Mouse (Mus musculus): ENCODE measurements at regions not wholly inside any gene's neighbourhood (a gene's known extent, or its start where the extent isn't known, plus 50 kb on each side); places are given as distances from the start of the nearest gene placed in this dataset.

GRCm38 (mm10) chr10:105125736-105126135 is 448.5 kb downstream of the Tmtc2 start:
- DNase-seq = no peak

GRCm38 (mm10) chr10:105120229-105120628 is 454.0 kb downstream of the Tmtc2 start:
- DNase-seq = peak; percentile 7 to 11

GRCm38 (mm10) chr10:105116138-105116537 is 458.1 kb downstream of the Tmtc2 start:
- DNase-seq = no peak

GRCm38 (mm10) chr10:105114927-105115326 is 459.3 kb downstream of the Tmtc2 start:
- DNase-seq = no peak

- DNase-seq = no peak
Measured at GRCm38 (mm10) chr10:105110247-105110646, 464.0 kb downstream of the Tmtc2 start.

GRCm38 (mm10) chr10:105097045-105097331 is 477.3 kb downstream of the Tmtc2 start:
- DNase-seq = no peak

- DNase-seq = no peak
Measured at GRCm38 (mm10) chr10:105096323-105097044, 477.8 kb downstream of the Tmtc2 start.

GRCm38 (mm10) chr10:105095800-105096199 is 478.5 kb downstream of the Tmtc2 start:
- no peak for DNase-seq

GRCm38 (mm10) chr10:105076892-105077291 is 497.4 kb downstream of the Tmtc2 start:
- no peak for DNase-seq

GRCm38 (mm10) chr10:105034711-105035386 is 539.4 kb downstream of the Tmtc2 start:
- no peak for DNase-seq

- no peak for DNase-seq
Measured at GRCm38 (mm10) chr10:105020471-105021120, 553.7 kb downstream of the Tmtc2 start.

GRCm38 (mm10) chr10:105019774-105020470 is 554.3 kb downstream of the Tmtc2 start:
- no peak for DNase-seq

Measured in kidney, postnatal 4 days (tissue).